Mouse (Mus musculus): ENCODE data around the gene Teddm1b. TPM values are rescaled to one million over a fixed set of nuclear protein-coding genes. Genes with fewer than 3 reads are reported as not detected.
"Not testable (repeated sequence)": the region's sequence is repeated elsewhere in the genome, so short reads cannot be mapped to it uniquely, and the experiment has no call there.

Teddm1b gene
- total and polyA plus RNA-seq, 3 experiments = 0.50 TPM; not detected in 2

- Histone ChIP-seq H3K9me3 (replicated peaks; ENCODE audit: insufficient read depth, low read length) (no peaks in the 10 kb centered on the region), H3K27me3 (ENCODE audit: control insufficient read depth in 1 of 2, insufficient read depth in 2 of 2, low read length in 2 of 2) (no peaks in the 10 kb centered on the region), H3K79me2 (ENCODE audit: control insufficient read depth, insufficient read depth, low read length, poor library complexity) (no peaks in the 10 kb centered on the region), H3K4me1 (ENCODE audit: control insufficient read depth in 1 of 2, insufficient read depth in 2 of 2, low read length in 2 of 2) (no peaks in the 10 kb centered on the region), H3K4me3 (ENCODE audit: control insufficient read depth in 1 of 2, insufficient read depth in 1 of 2, low read depth in 2 of 2, low read length in 2 of 2) (no peak overlapping the region), H3K27ac (ENCODE audit: control insufficient read depth, low read depth, low read length) (no peak overlapping the region), H3K36me3 (ENCODE audit: control insufficient read depth in 1 of 2, insufficient read depth in 2 of 2, low read length in 2 of 2) (no peaks in the 10 kb centered on the region), H3K9ac (ENCODE audit: control insufficient read depth, low read depth, low read length, poor library complexity, severe bottlenecking) (no peak overlapping the region)
- TF ChIP-seq CHD2 (IDR thresholded peaks at IDR 0.05; ENCODE audit: low read length) = no peak
- no peak for TF ChIP-seq MEF2A (IDR thresholded peaks at IDR 0.05; ENCODE audit: extremely low read depth, insufficient replicate concordance, low read depth, low read length, poor library complexity, severe bottlenecking)
- no peak for TF ChIP-seq CTCF (IDR thresholded peaks at IDR 0.05 in 2 of 3, conservative IDR thresholded peaks at IDR 0.05 in 1 of 3; ENCODE audit: control insufficient read depth in 1 of 3, insufficient read depth in 1 of 3, low read depth in 2 of 3, low read length in 3 of 3, poor library complexity in 1 of 3, severe bottlenecking in 1 of 3)
- no peak for DNase-seq (ENCODE audit: low read depth, low spot score)
These were observed 27.3 kb upstream of the Teddm1b start for GRCm38 (mm10) chr1:153846867-153847266.

GRCm38 (mm10) chr1:153852696-153853095, 21.4 kb upstream of the Teddm1b start:
- not testable (repeated sequence) for H3K4me1 ChIP-seq (ENCODE audit: control insufficient read depth in 1 of 2, insufficient read depth in 2 of 2, low read length in 2 of 2); H3K27me3 ChIP-seq (ENCODE audit: control insufficient read depth in 1 of 2, insufficient read depth in 2 of 2, low read length in 2 of 2); H3K36me3 ChIP-seq (ENCODE audit: control insufficient read depth in 1 of 2, insufficient read depth in 2 of 2, low read length in 2 of 2); H3K4me3 ChIP-seq (ENCODE audit: control insufficient read depth in 1 of 2, insufficient read depth in 1 of 2, low read depth in 2 of 2, low read length in 2 of 2); H3K9ac ChIP-seq (ENCODE audit: control insufficient read depth, low read depth, low read length, poor library complexity, severe bottlenecking); H3K9me3 ChIP-seq (replicated peaks; ENCODE audit: insufficient read depth, low read length); H3K79me2 ChIP-seq (ENCODE audit: control insufficient read depth, insufficient read depth, low read length, poor library complexity); H3K27ac ChIP-seq (ENCODE audit: control insufficient read depth, low read depth, low read length); DNase-seq (ENCODE audit: low read depth, low spot score)

GRCm38 (mm10) chr1:153855946-153856345, 18.2 kb upstream of the Teddm1b start:
- Histone ChIP-seq H3K9ac (ENCODE audit: control insufficient read depth, low read depth, low read length, poor library complexity, severe bottlenecking) (no peak overlapping the region), H3K4me3 (ENCODE audit: control insufficient read depth in 1 of 2, insufficient read depth in 1 of 2, low read depth in 2 of 2, low read length in 2 of 2) (no peak overlapping the region), H3K36me3 (ENCODE audit: control insufficient read depth in 1 of 2, insufficient read depth in 2 of 2, low read length in 2 of 2) (no peaks in the 10 kb centered on the region), H3K27me3 (ENCODE audit: control insufficient read depth in 1 of 2, insufficient read depth in 2 of 2, low read length in 2 of 2) (no peaks in the 10 kb centered on the region), H3K9me3 (replicated peaks; ENCODE audit: insufficient read depth, low read length) (no peaks in the 10 kb centered on the region), H3K27ac (ENCODE audit: control insufficient read depth, low read depth, low read length) (no peak overlapping the region), H3K4me1 (ENCODE audit: control insufficient read depth in 1 of 2, insufficient read depth in 2 of 2, low read length in 2 of 2) (no peaks in the 10 kb centered on the region), H3K79me2 (ENCODE audit: control insufficient read depth, insufficient read depth, low read length, poor library complexity) (no peaks in the 10 kb centered on the region)
- TF ChIP-seq BHLHE40 (IDR thresholded peaks at IDR 0.05; ENCODE audit: borderline replicate concordance, low read depth, low read length) = no peak
- DNase-seq (ENCODE audit: low read depth, low spot score) = no peak

GRCm38 (mm10) chr1:153880391-153880790, 6.2 kb downstream of the Teddm1b start:
- not testable (repeated sequence) for H3K27me3 ChIP-seq (ENCODE audit: control insufficient read depth in 1 of 2, insufficient read depth in 2 of 2, low read length in 2 of 2); H3K9ac ChIP-seq (ENCODE audit: control insufficient read depth, low read depth, low read length, poor library complexity, severe bottlenecking); H3K27ac ChIP-seq (ENCODE audit: control insufficient read depth, low read depth, low read length); H3K4me1 ChIP-seq (ENCODE audit: control insufficient read depth in 1 of 2, insufficient read depth in 2 of 2, low read length in 2 of 2); H3K79me2 ChIP-seq (ENCODE audit: control insufficient read depth, insufficient read depth, low read length, poor library complexity); H3K4me3 ChIP-seq (ENCODE audit: control insufficient read depth in 1 of 2, insufficient read depth in 1 of 2, low read depth in 2 of 2, low read length in 2 of 2); DNase-seq (ENCODE audit: low read depth, low spot score); H3K36me3 ChIP-seq (ENCODE audit: control insufficient read depth in 1 of 2, insufficient read depth in 2 of 2, low read length in 2 of 2); H3K9me3 ChIP-seq (replicated peaks; ENCODE audit: insufficient read depth, low read length)

Data from MEL (cell line).